Mouse (Mus musculus): Measurements from ENCODE around the gene Dglucy.
A peak's percentile ranks its signal among the peaks of the same experiment; 100 is the strongest.

The Dglucy gene

DNA sequence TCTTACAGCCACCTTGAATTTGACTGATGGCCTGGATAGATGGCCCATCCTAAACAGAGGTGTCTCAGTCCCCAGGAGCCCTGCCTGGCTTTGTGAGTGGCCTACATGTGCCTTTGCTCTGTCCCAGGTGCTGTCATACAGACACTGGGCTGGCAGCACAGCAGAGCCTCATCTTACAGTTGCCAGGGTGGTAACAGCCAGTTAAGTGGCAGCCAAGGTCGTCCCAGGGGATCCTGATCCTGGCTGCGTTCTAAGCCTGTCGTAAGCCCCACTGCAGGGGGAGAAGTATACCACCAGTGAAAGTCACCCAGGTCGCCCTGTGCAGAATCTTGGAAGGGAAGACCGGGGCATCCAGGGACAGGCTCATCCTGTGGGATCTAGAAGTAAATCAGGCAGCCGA is 61.1 kb downstream of the Dglucy start:
- no peaks in the 10 kb centered on the region for H3K9me3 ChIP-seq (ENCODE audit: low read length)
- H3K36me3 ChIP-seq (ENCODE audit: insufficient read depth, low read length), result no peaks in the 10 kb centered on the region
- TF ChIP-seq NANOG (IDR thresholded peaks at IDR 0.05; ENCODE audit: borderline replicate concordance, low read length), result no peak
- no peak for TF ChIP-seq POU5F1 (IDR thresholded peaks at IDR 0.05; ENCODE audit: borderline replicate concordance, low read length)
- no peak for TF ChIP-seq CTCF (conservative IDR thresholded peaks at IDR 0.05; ENCODE audit: low read length)
- H3K27me3 ChIP-seq (ENCODE audit: insufficient read depth, low read length), result no peaks in the 10 kb centered on the region
- no peak overlapping the region for H3K4me3 ChIP-seq (replicated peaks; ENCODE audit: low read length)
- H3K4me1 ChIP-seq (replicated peaks; ENCODE audit: low read depth, low read length), result peaks cover 13% of the 10 kb centered on the region

GRCm38 (mm10) chr12:100841211-100841792 is 62.4 kb downstream of the Dglucy start:
- peaks cover 10% of the 10 kb centered on the region for H3K4me1 ChIP-seq (replicated peaks; ENCODE audit: low read depth, low read length)
- no peaks in the 10 kb centered on the region for H3K27me3 ChIP-seq (ENCODE audit: insufficient read depth, low read length)
- peak; percentile 73 for TF ChIP-seq CTCF (conservative IDR thresholded peaks at IDR 0.05; ENCODE audit: low read length)
- TF ChIP-seq POU5F1 (IDR thresholded peaks at IDR 0.05; ENCODE audit: borderline replicate concordance, low read length), result no peak
- TF ChIP-seq NANOG (IDR thresholded peaks at IDR 0.05; ENCODE audit: borderline replicate concordance, low read length), result no peak
- H3K9me3 ChIP-seq (ENCODE audit: low read length), result no peaks in the 10 kb centered on the region
- no peak overlapping the region for H3K4me3 ChIP-seq (replicated peaks; ENCODE audit: low read length)
- H3K36me3 ChIP-seq (ENCODE audit: insufficient read depth, low read length), result no peaks in the 10 kb centered on the region

DNA sequence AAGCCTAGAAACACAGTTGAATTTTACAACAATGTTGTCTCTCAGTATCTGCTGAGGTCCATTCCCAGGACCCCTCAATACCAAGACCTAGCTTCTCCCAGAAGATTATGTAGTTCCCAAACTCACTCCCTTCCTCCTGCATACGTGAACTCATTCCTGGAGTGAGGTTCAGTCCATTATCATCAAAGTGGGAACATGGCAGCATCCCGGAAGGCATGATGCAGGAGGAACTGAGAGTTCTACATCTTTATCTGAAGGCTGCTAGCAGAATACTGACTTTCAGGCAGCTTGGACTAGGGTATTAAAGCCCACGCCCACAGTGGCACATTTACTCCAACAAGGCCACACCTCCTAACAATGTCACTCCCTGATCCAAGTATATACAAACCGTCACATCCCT is 64.3 kb downstream of the Dglucy start:
- H3K4me1 ChIP-seq (replicated peaks; ENCODE audit: low read depth, low read length), result peaks cover 10% of the 10 kb centered on the region
- H3K9me3 ChIP-seq (ENCODE audit: low read length), result no peaks in the 10 kb centered on the region
- TF ChIP-seq CTCF (conservative IDR thresholded peaks at IDR 0.05; ENCODE audit: low read length), result no peak
- no peak for TF ChIP-seq NANOG (IDR thresholded peaks at IDR 0.05; ENCODE audit: borderline replicate concordance, low read length)
- TF ChIP-seq POU5F1 (IDR thresholded peaks at IDR 0.05; ENCODE audit: borderline replicate concordance, low read length), result no peak
- no peaks in the 10 kb centered on the region for H3K27me3 ChIP-seq (ENCODE audit: insufficient read depth, low read length)
- no peak overlapping the region for H3K4me3 ChIP-seq (replicated peaks; ENCODE audit: low read length)
- H3K36me3 ChIP-seq (ENCODE audit: insufficient read depth, low read length), result no peaks in the 10 kb centered on the region

DNA sequence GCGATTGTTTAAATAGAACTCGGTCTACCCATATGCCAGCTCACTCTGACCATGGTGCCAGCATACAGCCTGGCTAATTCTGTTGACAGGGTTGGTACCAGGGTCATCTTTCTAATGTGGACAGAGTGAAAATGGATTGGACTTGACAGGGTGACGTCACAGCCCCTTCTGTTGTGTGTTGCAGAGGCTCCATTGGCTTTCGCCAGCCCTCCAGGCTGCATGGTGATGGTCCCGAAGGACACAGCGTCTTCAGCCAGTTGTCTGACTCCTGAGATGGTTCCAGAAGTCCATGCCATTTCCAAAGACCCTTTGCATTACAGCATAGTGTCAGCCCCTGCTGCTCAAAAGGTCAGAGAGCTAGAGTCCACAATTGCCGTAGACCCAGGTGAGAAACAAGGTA is 65.7 kb downstream of the Dglucy start:
- no peaks in the 10 kb centered on the region for H3K9me3 ChIP-seq (ENCODE audit: low read length)
- no peaks in the 10 kb centered on the region for H3K27me3 ChIP-seq (ENCODE audit: insufficient read depth, low read length)
- peaks cover 4% of the 10 kb centered on the region; the same call in 1 of the 2 replicates for H3K4me1 ChIP-seq (replicated peaks; ENCODE audit: low read depth, low read length)
- H3K36me3 ChIP-seq (ENCODE audit: insufficient read depth, low read length), result no peaks in the 10 kb centered on the region
- H3K4me3 ChIP-seq (replicated peaks; ENCODE audit: low read length), result no peak overlapping the region
- TF ChIP-seq POU5F1 (IDR thresholded peaks at IDR 0.05; ENCODE audit: borderline replicate concordance, low read length) (no peak), NANOG (IDR thresholded peaks at IDR 0.05; ENCODE audit: borderline replicate concordance, low read length) (no peak), CTCF (conservative IDR thresholded peaks at IDR 0.05; ENCODE audit: low read length) (no peak)

- no peaks in the 10 kb centered on the region for H3K36me3 ChIP-seq (ENCODE audit: insufficient read depth, low read length)
- no peaks in the 10 kb centered on the region for H3K9me3 ChIP-seq (ENCODE audit: low read length)
- no peaks in the 10 kb centered on the region for H3K4me1 ChIP-seq (replicated peaks; ENCODE audit: low read depth, low read length)
- no peaks in the 10 kb centered on the region for H3K27me3 ChIP-seq (ENCODE audit: insufficient read depth, low read length)
- peak; percentile 72 for TF ChIP-seq CTCF (conservative IDR thresholded peaks at IDR 0.05; ENCODE audit: low read length)
- TF ChIP-seq POU5F1 (IDR thresholded peaks at IDR 0.05; ENCODE audit: borderline replicate concordance, low read length), result no peak
- no peak overlapping the region for H3K4me3 ChIP-seq (replicated peaks; ENCODE audit: low read length)
Measured at GRCm38 (mm10) chr12:100845829-100846228, 67.0 kb downstream of the Dglucy start.

GRCm38 (mm10) chr12:100846566-100846965 is 67.7 kb downstream of the Dglucy start:
- no peak overlapping the region for H3K4me3 ChIP-seq (replicated peaks; ENCODE audit: low read length)
- no peaks in the 10 kb centered on the region for H3K27me3 ChIP-seq (ENCODE audit: insufficient read depth, low read length)
- H3K36me3 ChIP-seq (ENCODE audit: insufficient read depth, low read length), result no peaks in the 10 kb centered on the region
- TF ChIP-seq CTCF (conservative IDR thresholded peaks at IDR 0.05; ENCODE audit: low read length) (no peak), NANOG (IDR thresholded peaks at IDR 0.05; ENCODE audit: borderline replicate concordance, low read length) (no peak), POU5F1 (IDR thresholded peaks at IDR 0.05; ENCODE audit: borderline replicate concordance, low read length) (no peak)
- no peaks in the 10 kb centered on the region for H3K4me1 ChIP-seq (replicated peaks; ENCODE audit: low read depth, low read length)
- H3K9me3 ChIP-seq (ENCODE audit: low read length), result no peaks in the 10 kb centered on the region

DNA sequence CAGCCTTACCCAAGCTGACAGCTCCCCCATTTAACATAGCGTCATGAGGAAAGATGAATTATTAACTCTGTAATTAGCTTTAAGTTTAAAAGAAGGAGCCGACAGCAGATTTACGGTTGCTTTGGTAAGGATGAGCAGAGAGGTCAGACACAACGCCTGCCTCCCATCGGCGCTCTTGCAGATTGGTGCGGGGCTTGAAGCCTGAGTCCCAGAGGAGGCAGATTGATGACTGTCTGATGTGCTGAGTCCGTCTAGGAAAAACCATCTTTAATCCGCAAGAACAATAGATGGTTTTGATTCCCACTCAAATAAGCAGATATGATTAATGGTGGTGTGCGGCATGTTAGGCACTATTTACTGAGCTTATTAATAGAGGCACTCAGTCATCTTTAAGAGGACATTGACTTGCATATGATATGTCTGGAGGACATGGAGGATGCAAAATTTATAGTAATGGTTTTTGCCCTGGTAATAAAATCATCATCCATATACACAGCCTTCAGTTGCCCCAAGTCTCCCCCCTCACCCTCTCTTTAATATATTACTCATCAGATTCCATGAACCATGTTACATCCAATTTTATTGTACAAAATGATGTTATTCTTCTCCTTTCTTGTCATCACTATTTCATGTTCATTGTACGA is 68.7 kb downstream of the Dglucy start:
- no peak overlapping the region for H3K4me3 ChIP-seq (replicated peaks; ENCODE audit: low read length)
- no peaks in the 10 kb centered on the region for H3K36me3 ChIP-seq (ENCODE audit: insufficient read depth, low read length)
- no peaks in the 10 kb centered on the region for H3K27me3 ChIP-seq (ENCODE audit: insufficient read depth, low read length)
- TF ChIP-seq CTCF (conservative IDR thresholded peaks at IDR 0.05; ENCODE audit: low read length) (no peak), NANOG (IDR thresholded peaks at IDR 0.05; ENCODE audit: borderline replicate concordance, low read length) (no peak), POU5F1 (IDR thresholded peaks at IDR 0.05; ENCODE audit: borderline replicate concordance, low read length) (no peak)
- no peaks in the 10 kb centered on the region for H3K4me1 ChIP-seq (replicated peaks; ENCODE audit: low read depth, low read length)
- H3K9me3 ChIP-seq (ENCODE audit: low read length), result no peaks in the 10 kb centered on the region

DNA sequence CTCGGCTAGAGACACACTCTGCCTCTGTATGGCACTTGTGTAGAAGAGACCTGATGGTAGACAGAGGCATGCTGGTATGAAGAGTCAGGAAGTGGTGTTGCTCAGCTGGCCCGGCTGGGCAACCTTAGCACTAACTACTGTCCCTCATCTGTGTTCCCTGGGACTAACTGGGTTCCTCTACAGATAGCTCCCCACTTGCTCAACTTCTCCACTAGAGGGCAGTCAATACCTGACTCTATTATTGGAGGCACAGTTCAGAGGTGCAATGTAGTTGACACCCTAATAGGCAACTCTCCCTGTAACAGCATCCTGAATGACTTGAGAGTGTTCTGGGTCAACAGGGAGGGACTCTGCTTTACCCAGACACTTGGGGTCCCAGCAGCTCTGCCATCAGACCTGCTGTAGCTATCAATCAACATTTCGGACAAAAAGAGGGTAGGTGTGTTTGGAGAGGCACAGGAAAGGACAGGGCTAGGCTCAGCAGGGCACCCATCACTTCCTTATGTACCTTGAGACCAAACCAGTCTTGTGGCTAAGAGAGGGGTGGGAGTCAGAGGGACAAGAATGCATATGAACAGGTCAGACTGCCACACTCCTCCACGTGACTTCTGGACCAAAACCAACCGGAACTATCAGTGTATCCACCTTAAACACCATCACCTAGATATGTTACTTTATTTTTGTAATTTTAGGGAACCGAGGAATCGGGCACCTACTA is 70.7 kb downstream of the Dglucy start:
- TF ChIP-seq CTCF (conservative IDR thresholded peaks at IDR 0.05; ENCODE audit: low read length), result peak; percentile 84
- no peak for TF ChIP-seq POU5F1 (IDR thresholded peaks at IDR 0.05; ENCODE audit: borderline replicate concordance, low read length)
- Histone ChIP-seq H3K27me3 (ENCODE audit: insufficient read depth, low read length) (no peaks in the 10 kb centered on the region), H3K36me3 (ENCODE audit: insufficient read depth, low read length) (no peaks in the 10 kb centered on the region), H3K9me3 (ENCODE audit: low read length) (no peaks in the 10 kb centered on the region), H3K4me3 (replicated peaks; ENCODE audit: low read length) (no peak overlapping the region), H3K4me1 (replicated peaks; ENCODE audit: low read depth, low read length) (no peaks in the 10 kb centered on the region)
